Mouse (Mus musculus) 3T3-L1 (cell line): ENCODE data around the gene Yap1.
"Not testable (repeated sequence)": the region's sequence is repeated elsewhere in the genome, so short reads cannot be mapped to it uniquely, and the experiment has no call there.

Source experiments
- DNase-seq: peaks from one replicate; pipeline ENCODE4 v3.0.0-alpha.2; 2015; ENCODE audit warnings: low read depth, low spot score

The Yap1 gene

GRCm38 (mm10) chr9:7914925-7915324, 89.5 kb downstream of the Yap1 start:
- DNase-seq: no peak

GRCm38 (mm10) chr9:7914487-7914886, 89.9 kb downstream of the Yap1 start:
- no peak for DNase-seq

GRCm38 (mm10) chr9:7913953-7914352, 90.4 kb downstream of the Yap1 start:
- no peak for DNase-seq

GRCm38 (mm10) chr9:7907351-7907985, 96.9 kb downstream of the Yap1 start:
- DNase-seq: peak; percentile 51

- DNase-seq: no peak
Measured at GRCm38 (mm10) chr9:7906564-7906963, 97.8 kb downstream of the Yap1 start.

- DNase-seq: no peak
Measured at GRCm38 (mm10) chr9:7903825-7904224, 100.6 kb downstream of the Yap1 start.

- DNase-seq: no peak
Measured at GRCm38 (mm10) chr9:7903262-7903661, 101.1 kb downstream of the Yap1 start.

GRCm38 (mm10) chr9:7902311-7902710, 102.1 kb downstream of the Yap1 start:
- peak; percentile 22 for DNase-seq

GRCm38 (mm10) chr9:7900965-7901364, 103.4 kb downstream of the Yap1 start:
- no peak for DNase-seq

- peak; percentile 83 for DNase-seq
Measured at GRCm38 (mm10) chr9:7897502-7897901, 106.9 kb downstream of the Yap1 start.

- not testable (repeated sequence) for DNase-seq
Measured at GRCm38 (mm10) chr9:7891796-7892195, 112.6 kb downstream of the Yap1 start.

- no peak for DNase-seq
Measured at GRCm38 (mm10) chr9:7891177-7891576, 113.2 kb downstream of the Yap1 start.

GRCm38 (mm10) chr9:7884346-7884745, 120.0 kb downstream of the Yap1 start:
- no peak for DNase-seq

GRCm38 (mm10) chr9:7882304-7882865, 122.0 kb downstream of the Yap1 start:
- no peak for DNase-seq
